Mouse (Mus musculus) neural tube, embryonic 13.5 days (tissue): ENCODE data around the gene Cc2d2b. TPM values are rescaled to one million over a fixed set of nuclear protein-coding genes. Genes with fewer than 3 reads are reported as not detected.

Experiments
- ATAC-seq: fragments of 200-750 bp; cut with Nextera tagmentation; 2 replicates; pipeline ENCODE4 v1.8.0; 2017; ENCODE audit warnings: low read depth, mild to moderate bottlenecking, moderate TSS enrichment, moderate library complexity
- H3K27ac ChIP-seq: fragments of 300-500 bp; sonication (generic); replicated peaks from 2 replicates; pipeline ENCODE4 v1.5.1; 2015; ENCODE audit warnings: moderate library complexity, mild to moderate bottlenecking, inconsistent platforms
- H3K27me3 ChIP-seq: fragments of 300-500 bp; sonication (generic); 2 replicates; pipeline ENCODE4 v1.6.1; 2015; ENCODE audit warnings: mild to moderate bottlenecking, inconsistent platforms
- H3K36me3 ChIP-seq: fragments of 300-500 bp; sonication (generic); 2 replicates; pipeline ENCODE4 v1.6.1; 2015; ENCODE audit warnings: mild to moderate bottlenecking, inconsistent platforms
- H3K4me1 ChIP-seq: fragments of 300-500 bp; sonication (generic); replicated peaks from 2 replicates; pipeline ENCODE4 v1.6.1; 2015; ENCODE audit warnings: inconsistent platforms
- H3K4me2 ChIP-seq: fragments of 300-500 bp; sonication (generic); 2 replicates; pipeline ENCODE4 v1.6.1; 2015; ENCODE audit warnings: inconsistent platforms, mild to moderate bottlenecking, moderate library complexity
- H3K4me3 ChIP-seq: fragments of 300-500 bp; sonication (generic); 2 replicates; pipeline ENCODE4 v1.5.1; 2015; ENCODE audit warnings: mild to moderate bottlenecking, inconsistent platforms
- H3K9ac ChIP-seq: fragments of 300-500 bp; sonication (generic); 2 replicates; pipeline ENCODE4 v1.6.1; 2015; ENCODE audit warnings: moderate library complexity, mild to moderate bottlenecking, inconsistent platforms
- H3K9me3 ChIP-seq: fragments of 300-500 bp; sonication (generic); 2 replicates; pipeline ENCODE4 v1.6.1; 2016; ENCODE audit warnings: inconsistent platforms
- WGBS: fragments of 180-500 bp; shearing (Covaris S2); methylation state at CpG from one replicate; pipeline ENCODE4 v1.1.7; 2015; 5-methylcytosine and 5-hydroxymethylcytosine counted together
- polyA plus RNA-seq: library from polyadenylated mRNA; unstranded; fragments of >200 nt; fragmentation: Nextera tagmentation; extraction: Ambion mirVana; gene quantifications from 2 replicates; pipeline ENCODE4 v1.2.1, GENCODE M21; 2015

Cc2d2b gene
- polyA plus RNA-seq, 1 experiment from 2014 or later, result not detected

DNA sequence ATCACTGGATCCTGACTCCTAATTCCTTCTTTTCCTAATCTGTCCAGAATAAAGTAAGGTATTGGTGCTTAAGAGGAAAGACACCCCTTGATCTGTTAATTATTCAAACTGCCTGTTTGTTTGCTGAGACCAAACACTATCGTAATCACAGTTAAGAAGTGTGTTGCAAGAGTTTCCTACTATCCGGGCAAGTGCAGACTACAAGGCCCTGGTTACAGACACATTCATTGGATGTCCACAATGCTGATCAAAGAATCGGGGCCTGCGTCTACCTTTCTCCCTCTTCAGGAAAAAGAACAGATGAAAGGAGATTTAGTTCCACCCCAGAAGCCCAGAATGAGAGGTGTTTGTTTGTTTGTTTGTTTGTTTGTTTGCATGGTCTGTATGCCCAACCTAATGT lies 20.3 kb upstream of the Cc2d2b start:
- WGBS, result 92% methylated on average over 4 of the region's 4 CpGs
- Histone ChIP-seq H3K9ac (no peak overlapping the region), H3K4me3 (no peak overlapping the region), H3K27me3 (no peaks in the 10 kb centered on the region), H3K4me1 (no peaks in the 10 kb centered on the region), H3K27ac (no peak overlapping the region), H3K36me3 (no peaks in the 10 kb centered on the region), H3K9me3 (no peaks in the 10 kb centered on the region), H3K4me2 (no peak overlapping the region)
- no peak for ATAC-seq

DNA sequence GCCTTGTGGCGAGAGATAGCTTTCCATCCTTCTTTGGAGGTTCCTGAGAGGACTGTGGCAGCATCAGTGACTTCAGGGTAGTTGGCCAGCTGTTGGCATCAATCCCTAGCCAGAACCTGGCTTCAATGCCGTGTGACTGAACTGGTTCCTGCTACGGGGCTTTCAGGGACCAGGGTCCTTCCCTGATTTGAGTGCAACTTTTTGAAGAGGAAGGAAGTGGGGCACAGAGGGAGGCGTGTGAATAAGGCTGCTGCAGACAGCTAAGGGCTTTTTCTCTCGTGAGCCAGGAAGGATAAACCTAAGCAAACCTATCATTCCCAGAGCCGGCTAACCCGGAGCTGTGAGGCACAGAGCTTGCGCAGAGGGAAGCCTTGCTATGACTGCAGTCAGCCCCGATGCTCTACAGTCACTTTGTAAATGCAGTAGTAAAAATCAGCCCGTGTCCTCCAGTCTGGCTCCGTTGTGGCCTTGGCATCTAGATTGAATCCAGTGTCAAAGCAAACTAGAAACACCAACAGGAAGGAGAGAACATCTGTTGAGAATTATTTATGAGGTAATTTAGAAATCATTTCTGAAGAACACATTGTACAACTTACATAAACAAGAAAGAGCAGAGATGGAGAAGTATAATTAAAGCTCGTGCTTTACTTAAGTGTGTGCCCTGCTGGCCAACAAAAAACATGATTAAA lies 19.7 kb upstream of the Cc2d2b start:
- H3K9ac ChIP-seq, result no peak overlapping the region
- no peak overlapping the region for H3K27ac ChIP-seq
- no peak for ATAC-seq
- no peak overlapping the region for H3K4me3 ChIP-seq
- H3K4me2 ChIP-seq, result no peak overlapping the region
- H3K9me3 ChIP-seq, result no peaks in the 10 kb centered on the region
- no peaks in the 10 kb centered on the region for H3K36me3 ChIP-seq
- 72% methylated on average over 12 of the region's 12 CpGs for WGBS
- no peaks in the 10 kb centered on the region for H3K4me1 ChIP-seq
- H3K27me3 ChIP-seq, result no peaks in the 10 kb centered on the region

DNA sequence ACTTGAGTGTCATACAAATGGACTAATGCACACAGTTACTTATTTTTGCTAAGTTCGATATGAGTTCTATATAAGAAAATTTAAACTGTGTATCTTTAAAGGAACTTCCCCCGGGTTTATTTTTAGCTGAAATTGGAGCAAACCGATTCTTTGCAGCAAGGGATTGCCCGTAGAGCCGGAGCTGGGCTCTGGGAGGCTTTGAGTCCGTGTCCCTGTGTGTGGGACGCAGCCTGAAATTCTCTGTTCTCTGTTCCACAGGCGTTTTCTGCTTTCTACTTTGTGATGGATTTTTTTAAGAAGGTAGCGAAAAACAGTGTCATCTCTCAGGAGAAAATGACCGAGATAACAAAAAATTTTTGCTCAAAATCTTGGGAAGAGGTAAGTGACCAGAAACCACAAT lies 15.1 kb upstream of the Cc2d2b start:
- H3K27ac ChIP-seq, result no peak overlapping the region
- no peak overlapping the region for H3K4me3 ChIP-seq
- H3K4me2 ChIP-seq, result no peak overlapping the region
- H3K27me3 ChIP-seq, result no peaks in the 10 kb centered on the region
- WGBS, result 79% methylated on average over 10 of the region's 10 CpGs
- H3K4me1 ChIP-seq, result peaks cover 14% of the 10 kb centered on the region
- H3K9me3 ChIP-seq, result no peaks in the 10 kb centered on the region
- ATAC-seq, result no peak
- H3K9ac ChIP-seq, result no peak overlapping the region
- H3K36me3 ChIP-seq, result no peaks in the 10 kb centered on the region

DNA sequence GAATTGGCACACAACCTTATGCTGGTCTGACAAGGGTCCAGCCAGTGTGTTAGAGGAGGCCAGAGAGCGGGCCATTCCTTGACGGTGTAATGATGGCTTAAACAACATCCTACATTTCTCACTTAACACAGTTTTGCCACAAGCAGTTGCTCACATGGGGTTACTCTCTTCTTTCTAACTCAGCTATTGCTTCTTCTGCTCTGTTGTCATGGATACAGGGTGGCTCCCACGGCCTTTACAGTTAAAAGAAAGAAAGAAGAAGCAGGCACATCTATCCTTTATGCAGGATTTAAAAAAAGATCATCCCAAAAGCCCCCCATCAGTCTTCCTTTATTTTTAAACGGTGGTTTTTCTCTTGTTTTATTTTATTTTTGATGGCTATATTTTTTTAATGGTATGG lies 14.7 kb upstream of the Cc2d2b start:
- H3K27me3 ChIP-seq, result no peaks in the 10 kb centered on the region
- WGBS, result 45% methylated on average over 4 of the region's 4 CpGs
- no peak overlapping the region for H3K27ac ChIP-seq
- H3K4me3 ChIP-seq, result no peak overlapping the region
- no peak overlapping the region for H3K4me2 ChIP-seq
- no peaks in the 10 kb centered on the region for H3K9me3 ChIP-seq
- H3K9ac ChIP-seq, result no peak overlapping the region
- H3K36me3 ChIP-seq, result peaks cover under 1% of the 10 kb centered on the region; the same call in 1 of the 2 replicates
- peaks cover 14% of the 10 kb centered on the region for H3K4me1 ChIP-seq
- ATAC-seq, result no peak

GRCm38 (mm10) chr19:40736680-40737512 lies 11.7 kb upstream of the Cc2d2b start:
- Histone ChIP-seq H3K4me3 (peak overlapping the region; percentile 12), H3K9ac (peak overlapping the region; percentile 60)

GRCm38 (mm10) chr19:40737613-40738012 lies 10.9 kb upstream of the Cc2d2b start:
- WGBS, result 58% methylated on average over 5 of the region's 5 CpGs
- Histone ChIP-seq H3K4me2 (peak overlapping the region; percentile 41), H3K4me3 (peak overlapping the region; percentile 12; the same call in 1 of the 2 replicates), H3K9me3 (no peaks in the 10 kb centered on the region), H3K4me1 (peaks cover 14% of the 10 kb centered on the region), H3K9ac (peak overlapping the region; percentile 60), H3K27me3 (no peaks in the 10 kb centered on the region), H3K36me3 (peaks cover 3% of the 10 kb centered on the region; the same call in 1 of the 2 replicates), H3K27ac (peak overlapping the region; percentile 84)
- ATAC-seq, result peak; percentile 44

More at GRCm38 (mm10) chr19:40736680-40737512, 11.7 kb upstream of the Cc2d2b start:
- WGBS, result 19% methylated on average over 17 of the region's 17 CpGs
- H3K27me3 ChIP-seq, result no peaks in the 10 kb centered on the region
- peak; percentile 93 for ATAC-seq
- peak overlapping the region; percentile 84 for H3K27ac ChIP-seq
- no peaks in the 10 kb centered on the region for H3K9me3 ChIP-seq
- H3K36me3 ChIP-seq, result peaks cover 3% of the 10 kb centered on the region; the same call in 1 of the 2 replicates
- H3K4me1 ChIP-seq, result peaks cover 14% of the 10 kb centered on the region
- peak overlapping the region; percentile 41 for H3K4me2 ChIP-seq

DNA sequence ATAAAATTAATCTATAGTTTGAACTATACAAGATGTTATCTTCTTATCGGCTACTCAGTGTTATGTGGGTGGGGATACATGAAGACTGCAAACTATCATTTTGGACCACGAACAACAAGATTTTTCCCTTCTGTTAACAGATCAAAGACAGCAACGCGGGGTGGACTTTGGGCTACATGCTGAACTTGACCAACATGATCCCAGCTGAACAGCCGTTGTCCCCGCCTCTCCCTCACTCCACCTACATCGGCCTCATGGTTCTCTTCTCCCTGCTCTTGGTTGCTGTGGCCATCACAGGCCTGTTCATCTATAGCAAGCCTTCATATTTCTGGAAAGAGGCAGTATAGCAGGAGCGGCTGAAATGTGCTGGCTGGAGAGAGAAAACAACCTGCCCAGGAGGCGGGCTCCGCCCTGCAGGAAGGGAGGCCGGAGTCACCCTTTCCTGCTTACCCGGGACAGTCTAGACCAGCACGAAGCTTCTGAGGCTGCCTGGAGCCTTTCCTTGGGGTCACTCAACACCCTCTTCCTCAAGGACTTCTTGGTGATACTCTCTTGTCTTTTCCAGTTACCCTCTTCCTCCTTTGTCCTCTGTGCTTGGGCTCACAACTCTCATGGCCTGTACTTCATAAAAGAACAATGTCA lies 9.7 kb upstream of the Cc2d2b start:
- Histone ChIP-seq H3K4me2 (no peak overlapping the region), H3K36me3 (peaks cover 3% of the 10 kb centered on the region; the same call in 1 of the 2 replicates), H3K4me3 (no peak overlapping the region), H3K27ac (no peak overlapping the region), H3K4me1 (peaks cover 14% of the 10 kb centered on the region), H3K9me3 (no peaks in the 10 kb centered on the region), H3K27me3 (no peaks in the 10 kb centered on the region), H3K9ac (no peak overlapping the region)
- WGBS, result 90% methylated on average over 13 of the region's 13 CpGs
- ATAC-seq, result no peak

DNA sequence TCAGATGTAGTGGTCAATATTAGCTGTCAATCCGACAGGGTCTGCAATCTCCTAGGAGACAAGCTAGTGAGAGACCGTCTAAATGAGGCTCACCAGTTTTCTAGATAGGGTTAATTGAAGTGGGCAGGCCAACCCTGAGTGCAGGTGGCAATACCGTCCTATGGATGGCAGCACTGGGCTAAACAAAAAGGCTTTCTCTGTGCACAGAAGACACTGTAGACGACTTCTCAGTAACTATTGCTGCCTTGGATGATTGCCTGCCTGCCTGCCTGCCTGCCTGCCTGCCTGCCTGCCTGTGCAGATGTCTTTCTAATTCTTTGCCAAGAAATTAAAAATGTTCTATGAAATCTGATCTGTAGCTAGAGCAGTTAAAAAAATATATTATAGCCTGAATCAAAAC lies 1.9 kb upstream of the Cc2d2b start:
- no peak overlapping the region for H3K4me3 ChIP-seq
- H3K27me3 ChIP-seq, result no peaks in the 10 kb centered on the region
- H3K4me1 ChIP-seq, result no peaks in the 10 kb centered on the region
- no peak for ATAC-seq
- WGBS, result 49% methylated on average over 4 of the region's 4 CpGs
- no peak overlapping the region for H3K4me2 ChIP-seq
- no peak overlapping the region for H3K27ac ChIP-seq
- H3K9me3 ChIP-seq, result no peaks in the 10 kb centered on the region
- H3K9ac ChIP-seq, result no peak overlapping the region
- no peaks in the 10 kb centered on the region for H3K36me3 ChIP-seq

DNA sequence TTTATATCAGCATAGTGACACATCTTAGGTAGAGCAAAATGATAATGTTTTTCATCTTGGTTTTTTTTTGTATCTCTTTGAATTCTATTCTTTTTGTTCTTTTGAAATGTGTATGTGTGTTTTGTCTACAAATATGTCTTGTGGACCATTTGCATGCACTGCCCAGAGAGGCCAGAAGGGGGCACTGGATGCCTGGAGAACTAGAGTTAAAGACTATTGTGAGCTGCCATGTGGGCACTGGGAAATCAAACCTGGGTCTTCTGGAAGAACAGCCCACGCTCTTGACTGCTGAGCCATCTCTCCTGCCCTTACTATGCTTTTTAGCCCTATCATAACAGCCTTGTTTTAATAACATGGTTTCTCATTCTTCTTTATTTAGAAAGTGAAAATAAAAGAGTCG lies 5.8 kb downstream of the Cc2d2b start:
- H3K36me3 ChIP-seq, result no peaks in the 10 kb centered on the region
- H3K4me3 ChIP-seq, result no peak overlapping the region
- no peaks in the 10 kb centered on the region for H3K9me3 ChIP-seq
- WGBS, result 78% methylated on average over 2 of the region's 2 CpGs
- H3K9ac ChIP-seq, result no peak overlapping the region
- no peaks in the 10 kb centered on the region for H3K27me3 ChIP-seq
- no peak overlapping the region for H3K27ac ChIP-seq
- ATAC-seq, result no peak
- no peak overlapping the region for H3K4me2 ChIP-seq
- H3K4me1 ChIP-seq, result no peaks in the 10 kb centered on the region

DNA sequence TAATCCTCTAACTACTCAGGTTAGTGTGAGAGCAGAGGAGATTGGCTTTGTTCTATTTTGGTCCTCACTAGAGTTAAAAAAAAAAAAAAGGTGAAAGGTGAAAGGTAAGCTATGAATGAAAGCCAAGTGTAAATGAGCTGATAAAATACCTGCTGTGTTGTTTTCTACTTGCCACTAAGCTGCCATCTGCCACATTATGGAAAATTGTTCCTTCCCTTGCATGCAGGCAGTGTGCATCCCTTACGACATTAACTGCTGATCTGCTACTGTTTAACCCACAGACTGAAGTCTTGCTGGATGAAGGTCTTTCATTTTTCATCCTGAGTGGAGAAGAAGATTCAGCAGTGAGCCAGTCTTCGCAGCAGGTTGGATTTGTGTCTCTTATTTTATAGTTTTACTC lies 11.5 kb downstream of the Cc2d2b start:
- no peak overlapping the region for H3K4me2 ChIP-seq
- no peak overlapping the region for H3K9ac ChIP-seq
- H3K27me3 ChIP-seq, result no peaks in the 10 kb centered on the region

DNA sequence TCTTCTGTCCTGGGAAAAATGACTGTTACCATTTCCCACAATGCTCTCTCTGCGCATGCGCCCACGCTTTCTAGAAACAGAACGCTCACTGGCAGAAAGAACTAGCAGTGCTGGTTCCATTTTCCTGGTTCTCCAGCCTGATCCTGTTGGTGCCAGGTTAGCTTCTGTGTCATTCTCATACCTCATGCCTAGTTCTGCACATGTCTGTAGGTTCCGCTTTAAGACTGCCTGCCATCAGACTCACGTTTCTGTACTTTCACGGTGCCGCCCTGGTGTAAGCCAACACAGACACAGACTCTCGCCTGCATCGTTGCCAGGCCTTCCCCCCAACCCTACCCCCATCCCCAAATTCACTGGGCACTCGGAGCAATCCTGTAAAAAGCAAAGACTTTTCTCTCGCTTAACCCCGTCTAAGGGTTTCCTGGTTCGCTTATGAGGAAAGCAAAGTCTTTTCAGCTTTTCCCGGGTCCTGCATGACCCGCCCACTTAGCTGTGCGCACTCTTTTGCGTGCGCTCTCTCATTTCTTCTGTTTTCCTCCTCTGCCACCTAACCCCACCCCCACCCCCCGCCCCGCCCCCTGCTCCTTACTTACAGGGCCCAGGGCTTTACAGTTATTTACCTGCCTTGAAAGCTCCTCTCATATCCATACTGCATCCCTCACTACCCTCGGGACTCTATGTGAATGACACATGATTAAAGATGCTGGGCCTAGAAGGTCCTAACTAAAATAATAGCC lies 13.6 kb downstream of the Cc2d2b start:
- Histone ChIP-seq H3K36me3 (no peaks in the 10 kb centered on the region), H3K9me3 (no peaks in the 10 kb centered on the region), H3K27me3 (no peaks in the 10 kb centered on the region), H3K27ac (no peak overlapping the region), H3K4me1 (0 out of 2 replicates have a peak, but pooled peaks cover 12% of the 10 kb centered on the region), H3K4me3 (peak overlapping the region; percentile 25), H3K4me2 (peak overlapping the region; percentile 53), H3K9ac (peak overlapping the region; percentile 55)
- 37% methylated on average over 22 of the region's 22 CpGs for WGBS
- ATAC-seq, result peak; percentile 19; the same call in 1 of the 2 replicates

More for the DNA sequence above, 11.5 kb downstream of the Cc2d2b start:
- 76% methylated on average over 2 of the region's 2 CpGs for WGBS
- ATAC-seq, result no peak
- H3K4me3 ChIP-seq, result no peak overlapping the region
- H3K36me3 ChIP-seq, result no peaks in the 10 kb centered on the region
- no peak overlapping the region for H3K27ac ChIP-seq
- 0 out of 2 replicates have a peak, but pooled peaks cover 12% of the 10 kb centered on the region for H3K4me1 ChIP-seq
- no peaks in the 10 kb centered on the region for H3K9me3 ChIP-seq
